Mouse (Mus musculus) brain, embryonic 14.5 days (tissue): ENCODE results near the gene Kirrel3.

Source experiments
- CTCF ChIP-seq: fragments of 200-500 bp; IDR thresholded peaks from 2 replicates; pipeline ENCODE4 v1.5.1; 2012; ENCODE audit warnings: inconsistent platforms, mild to moderate bottlenecking, moderate library complexity, borderline replicate concordance; ENCODE audit not compliant: insufficient read depth, insufficient read length; ENCODE audit errors: extremely low read depth
- POLR2A ChIP-seq: fragments of 200-500 bp; IDR thresholded peaks from 2 replicates; pipeline ENCODE4 v1.6.1; 2012; ENCODE audit warnings: mild to moderate bottlenecking, inconsistent platforms, borderline replicate concordance; ENCODE audit not compliant: poor library complexity, insufficient read depth, insufficient read length, severe bottlenecking; ENCODE audit errors: extremely low read depth

DNA sequence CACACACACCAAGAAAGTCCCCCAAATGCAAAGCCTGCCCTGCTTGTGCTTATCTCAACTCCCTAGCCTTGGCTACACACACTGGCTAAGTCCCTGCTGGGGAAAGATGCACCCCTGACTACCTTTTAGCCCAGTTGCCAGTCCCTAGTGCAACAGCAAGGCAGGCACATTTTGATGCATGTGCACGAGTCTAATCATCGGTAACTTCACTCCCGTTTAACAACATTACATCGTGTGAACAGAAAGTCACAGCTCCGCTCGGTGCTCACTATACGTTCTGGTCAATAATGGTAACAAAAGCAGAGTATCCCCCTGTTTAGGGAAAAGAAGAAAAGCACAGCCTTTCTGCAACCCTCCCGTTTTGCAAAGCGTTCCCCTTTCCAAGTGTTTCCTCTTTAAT lies 2.6 kb downstream of the Kirrel3 start:
- TF ChIP-seq CTCF: no peak
- TF ChIP-seq POLR2A: no peak
